Mouse (Mus musculus): Measurements from ENCODE around the gene Eif4g2.

DNA sequence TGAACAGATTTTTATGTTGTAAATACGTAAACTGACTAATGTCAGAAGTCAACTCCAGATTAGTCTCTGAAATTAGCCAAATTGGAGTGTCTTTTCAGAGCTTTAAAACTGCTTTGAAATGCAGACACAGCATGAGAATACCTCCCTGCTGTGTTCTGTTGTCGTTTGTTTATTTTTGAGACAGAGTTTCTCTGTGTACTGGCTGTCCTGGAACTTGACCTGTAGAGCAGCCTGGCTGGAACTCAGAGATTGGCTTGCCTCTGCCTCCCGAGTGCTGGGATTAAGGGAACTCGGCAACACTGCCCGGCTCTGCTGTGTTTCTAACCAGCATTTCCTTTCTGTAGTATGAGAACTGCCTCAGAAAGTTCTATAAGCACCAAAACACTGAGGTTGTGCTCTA is 33.9 kb downstream of the Eif4g2 start:
- TF ChIP-seq CTCF (IDR thresholded peaks at IDR 0.05; ENCODE audit: extremely low read depth, insufficient read depth, low read length) (no peak), POLR2A (IDR thresholded peaks at IDR 0.05; ENCODE audit: extremely low read depth, insufficient read depth, low read length) (no peak)

All from cortical plate, adult 2 months (tissue).